Mouse (Mus musculus) intestine, embryonic 16.5 days (tissue): Measurements from ENCODE around the gene Eif4a1. TPM values are rescaled to one million over a fixed set of nuclear protein-coding genes. Genes with fewer than 3 reads are reported as not detected.

Source experiments
- microRNA counts: library from miRNA; unstranded; fragments of <30 nt; microRNA quantifications from one replicate; lab custom pipeline; 2016
- microRNA-seq: library from miRNA; unstranded; fragments of <30 nt; microRNA quantifications from one replicate; pipeline ENCODE4, GENCODE M21; 2016
- polyA plus RNA-seq: library from polyadenylated mRNA; unstranded; fragments of >200 nt; fragmentation: Nextera tagmentation; extraction: Ambion mirVana; gene quantifications from 2 replicates; pipeline ENCODE4 v1.2.1, GENCODE M21; 2015

Gene Eif4a1
- polyA plus RNA-seq, 1 experiment from 2014 or later = 563 TPM

MicroRNAs encoded within 50 kb of the gene (microRNA counts, 519-probe panel; counts per million panel counts)
- microRNA mmu-miR-1934 (lab: Ali Mortazavi, UCI) (35.7 counts per million), microRNA mmu-miR-467f (lab: Ali Mortazavi, UCI) (2,457 counts per million, percentile 60 among the panel's probes with 10 or more counts)

Small RNA genes lying within 50 kb of the gene (microRNA-seq; reads per million reads assigned to microRNA genes)
- gene Mir1934 (4.3 reads per million, percentile 12 among the genes with 10 or more reads in this experiment), gene Mir467f (not detected)

Other genes starting within 250 kb of the Eif4a1 start
- gene Dnah2, start 123.3 kb downstream of the Eif4a1 start, polyA plus RNA-seq = 0.93 and 1.0 TPM in 2 replicates
- gene Efnb3, start 112.2 kb downstream of the Eif4a1 start, polyA plus RNA-seq = 6.3 and 6.8 TPM in 2 replicates
- gene Wrap53, start 92.2 kb downstream of the Eif4a1 start, polyA plus RNA-seq = 24.5 and 26.6 TPM in 2 replicates
- 132 and 148 TPM in 2 replicates for gene Trp53, start 92.1 kb downstream of the Eif4a1 start, polyA plus RNA-seq
- 6.6 and 6.8 TPM in 2 replicates for gene Atp1b2, start 66.5 kb downstream of the Eif4a1 start, polyA plus RNA-seq
- 0.10 and 0.72 TPM in 2 replicates for gene Shbg, start 54.5 kb downstream of the Eif4a1 start, polyA plus RNA-seq
- 15.4 and 18.1 TPM in 2 replicates for gene Sat2, start 50.4 kb downstream of the Eif4a1 start, polyA plus RNA-seq
- 12.1 and 12.6 TPM in 2 replicates for gene Fxr2, start 39.4 kb downstream of the Eif4a1 start, polyA plus RNA-seq
- gene Sox15, start 17.1 kb downstream of the Eif4a1 start, polyA plus RNA-seq = not detected in 2 replicates
- gene Mpdu1, start 9.8 kb downstream of the Eif4a1 start, polyA plus RNA-seq = 68.3 and 69.9 TPM in 2 replicates
- gene Cd68, start 6.3 kb downstream of the Eif4a1 start, polyA plus RNA-seq = 14.0 and 14.7 TPM in 2 replicates
- 51.8 and 60.3 TPM in 2 replicates for gene Senp3, start 9.7 kb upstream of the Eif4a1 start, polyA plus RNA-seq
- gene Tnfsf13, start 13.4 kb upstream of the Eif4a1 start, polyA plus RNA-seq = 0.44 and 0.57 TPM in 2 replicates
- gene Tnfsf12, start 23.4 kb upstream of the Eif4a1 start, polyA plus RNA-seq = 6.0 and 6.3 TPM in 2 replicates
- 3.0 and 3.3 TPM in 2 replicates for gene Tnfsfm13, start 23.7 kb upstream of the Eif4a1 start, polyA plus RNA-seq
- gene Polr2a, start 86.2 kb upstream of the Eif4a1 start, polyA plus RNA-seq = 14.8 and 16.8 TPM in 2 replicates
- gene Slc35g3, start 89.5 kb upstream of the Eif4a1 start, polyA plus RNA-seq = 0.13 and 0.16 TPM in 2 replicates
- 2.3 and 2.4 TPM in 2 replicates for gene Zbtb4, start 93.5 kb upstream of the Eif4a1 start, polyA plus RNA-seq
- gene Chrnb1, start 123.5 kb upstream of the Eif4a1 start, polyA plus RNA-seq = 3.9 and 4.7 TPM in 2 replicates
- gene Fgf11, start 129.4 kb upstream of the Eif4a1 start, polyA plus RNA-seq = 1.3 and 1.4 TPM in 2 replicates
- gene Tmem102, start 133.2 kb upstream of the Eif4a1 start, polyA plus RNA-seq = 34.6 and 42.7 TPM in 2 replicates
- not detected in 2 replicates for gene Gm39566, start 142.9 kb upstream of the Eif4a1 start, polyA plus RNA-seq
- gene Spem2, start 146.0 kb upstream of the Eif4a1 start, polyA plus RNA-seq = not detected in 2 replicates
- 0.22 TPM in 1 of 2 replicates, not detected in the other for gene Spem1, start 149.8 kb upstream of the Eif4a1 start, polyA plus RNA-seq
- gene Nlgn2, start 165.4 kb upstream of the Eif4a1 start, polyA plus RNA-seq = 3.4 and 4.1 TPM in 2 replicates
- gene Tmem256, start 166.1 kb upstream of the Eif4a1 start, polyA plus RNA-seq = 470 and 476 TPM in 2 replicates
- 73.0 and 75.2 TPM in 2 replicates for gene Plscr3, start 174.0 kb upstream of the Eif4a1 start, polyA plus RNA-seq
- 20.5 and 23.5 TPM in 2 replicates for gene Tnk1, start 186.3 kb upstream of the Eif4a1 start, polyA plus RNA-seq
- gene Tmem95, start 205.6 kb upstream of the Eif4a1 start, polyA plus RNA-seq = not detected in 2 replicates
- gene Kctd11, start 209.0 kb upstream of the Eif4a1 start, polyA plus RNA-seq = 5.5 and 6.2 TPM in 2 replicates
- gene Acap1, start 223.1 kb upstream of the Eif4a1 start, polyA plus RNA-seq = 4.2 and 5.2 TPM in 2 replicates
- gene 2810408A11Rik, start 228.6 kb upstream of the Eif4a1 start, polyA plus RNA-seq = 4.7 and 5.4 TPM in 2 replicates
- gene Neurl4, start 228.6 kb upstream of the Eif4a1 start, polyA plus RNA-seq = 7.1 and 10.1 TPM in 2 replicates
- 60.0 and 63.8 TPM in 2 replicates for gene Gps2, start 241.5 kb upstream of the Eif4a1 start, polyA plus RNA-seq
- gene Eif5a, start 249.5 kb upstream of the Eif4a1 start, polyA plus RNA-seq = 1,478 and 1,683 TPM in 2 replicates